Comparison of ENCODE assay signal across 17 mouse cellular contexts in genomic region chr1:89935493-89936348, GRCm38 (mm10). TPM values are rescaled to one million over a fixed set of nuclear protein-coding genes. Genes with fewer than 3 reads are reported as not detected.
DNase-seq lines count a peak whose midpoint lies in the region; ATAC-seq and TF ChIP-seq lines count a peak whose summit lies in the region.
"Had no signal": no experiment of that assay in that cellular context is flagged by ENCODE, and none has a peak within 500 bp of the region (broad histone marks: within the 10 kb centered on the region; RNA-seq: fewer than 3 reads in every experiment).

No protein-coding gene starts in this region.

- no peak overlapping the region for H3K4me2 ChIP-seq in forebrain, embryonic 12.5 days
- 0 out of 2 replicates have a peak overlapping the region, but pooled peaks have one; percentile 23 for H3K4me2 ChIP-seq in hindbrain, postnatal 0 days (ENCODE audit: low read depth, low read length)
- peak overlapping the region; percentile 51 for H3K4me2 ChIP-seq in neural tube, embryonic 12.5 days (replicated peaks)
- H3K4me2 ChIP-seq: liver, embryonic 13.5 days had no signal

- H3K27me3 ChIP-seq in forebrain, embryonic 10.5 days (ENCODE audit: poor library complexity, severe bottlenecking) = peaks cover 100% of the 10 kb centered on the region
- H3K27me3 ChIP-seq in forebrain, embryonic 12.5 days = peaks cover 94% of the 10 kb centered on the region
- peaks cover 100% of the 10 kb centered on the region for H3K27me3 ChIP-seq in embryonic facial prominence, embryonic 10.5 days (replicated peaks; ENCODE audit: low read depth, poor library complexity, severe bottlenecking)
- peaks cover 81% of the 10 kb centered on the region for H3K27me3 ChIP-seq in hindbrain, postnatal 0 days (ENCODE audit: insufficient read depth, low read length)
- peaks cover 68% of the 10 kb centered on the region for H3K27me3 ChIP-seq in neural tube, embryonic 12.5 days (replicated peaks)

- no peak for ATAC-seq in forebrain, embryonic 12.5 days (ENCODE audit: low FRiP score)
- ATAC-seq in hindbrain, postnatal 0 days = no peak
- ATAC-seq in neural tube, embryonic 12.5 days (ENCODE audit: low FRiP score, low read depth) = no peak
- ATAC-seq: Patski had no signal

- WGBS in forebrain, embryonic 10.5 days = 1% methylated on average over 29 of the region's 29 CpGs
- WGBS in forebrain, embryonic 12.5 days = under 1% methylated on average over 29 of the region's 29 CpGs
- WGBS in embryonic facial prominence, embryonic 10.5 days = under 1% methylated on average over 29 of the region's 29 CpGs
- WGBS in hindbrain, postnatal 0 days = 5% methylated on average over 29 of the region's 29 CpGs
- WGBS in neural tube, embryonic 12.5 days = 1% methylated on average over 29 of the region's 29 CpGs

- H3K9me3 ChIP-seq in forebrain, embryonic 10.5 days = no peaks in the 10 kb centered on the region
- H3K9me3 ChIP-seq in forebrain, embryonic 12.5 days = no peaks in the 10 kb centered on the region
- H3K9me3 ChIP-seq in embryonic facial prominence, embryonic 10.5 days = no peaks in the 10 kb centered on the region
- no peaks in the 10 kb centered on the region for H3K9me3 ChIP-seq in hindbrain, postnatal 0 days (ENCODE audit: low read length)
- no peaks in the 10 kb centered on the region for H3K9me3 ChIP-seq in neural tube, embryonic 12.5 days
- H3K9me3 ChIP-seq: liver, embryonic 13.5 days had no signal

- H3K36me3 ChIP-seq in forebrain, embryonic 10.5 days (replicated peaks) = no peaks in the 10 kb centered on the region
- no peaks in the 10 kb centered on the region for H3K36me3 ChIP-seq in forebrain, embryonic 12.5 days (replicated peaks)
- no peaks in the 10 kb centered on the region for H3K36me3 ChIP-seq in embryonic facial prominence, embryonic 10.5 days (replicated peaks)
- no peaks in the 10 kb centered on the region for H3K36me3 ChIP-seq in hindbrain, postnatal 0 days (ENCODE audit: insufficient read depth, low read length)
- no peaks in the 10 kb centered on the region for H3K36me3 ChIP-seq in neural tube, embryonic 12.5 days
- H3K36me3 ChIP-seq: liver, embryonic 13.5 days had no signal

- peaks cover 63% of the 10 kb centered on the region for H3K4me1 ChIP-seq in forebrain, embryonic 10.5 days
- H3K4me1 ChIP-seq in forebrain, embryonic 12.5 days = peaks cover 48% of the 10 kb centered on the region
- peaks cover 60% of the 10 kb centered on the region for H3K4me1 ChIP-seq in embryonic facial prominence, embryonic 10.5 days
- 0 out of 2 replicates have a peak, but pooled peaks cover 6% of the 10 kb centered on the region for H3K4me1 ChIP-seq in hindbrain, postnatal 0 days (ENCODE audit: insufficient read depth, low read length)
- peaks cover 42% of the 10 kb centered on the region for H3K4me1 ChIP-seq in neural tube, embryonic 12.5 days

- peak overlapping the region; percentile 23; the same call in 1 of the 2 replicates for H3K4me3 ChIP-seq in forebrain, embryonic 10.5 days
- H3K4me3 ChIP-seq in forebrain, embryonic 12.5 days (replicated peaks) = no peak overlapping the region
- peak overlapping the region; percentile 25 for H3K4me3 ChIP-seq in embryonic facial prominence, embryonic 10.5 days
- H3K4me3 ChIP-seq in hindbrain, postnatal 0 days (ENCODE audit: low read length) = no peak overlapping the region
- H3K4me3 ChIP-seq in neural tube, embryonic 12.5 days = no peak overlapping the region
- H3K4me3 ChIP-seq: liver, embryonic 13.5 days had no signal

- H3K27ac ChIP-seq in forebrain, embryonic 10.5 days = no peak overlapping the region
- H3K27ac ChIP-seq in forebrain, embryonic 12.5 days = no peak overlapping the region
- no peak overlapping the region; the same call in 1 of the 2 replicates for H3K27ac ChIP-seq in embryonic facial prominence, embryonic 10.5 days (replicated peaks)
- H3K27ac ChIP-seq in hindbrain, postnatal 0 days = no peak overlapping the region
- H3K27ac ChIP-seq in neural tube, embryonic 12.5 days = no peak overlapping the region
- H3K27ac ChIP-seq: liver, embryonic 13.5 days had no signal

- TF ChIP-seq CTCF in hindbrain, postnatal 0 days (IDR thresholded peaks at IDR 0.05; ENCODE audit: low read depth) = no peak

- no peak overlapping the region for H3K9ac ChIP-seq in forebrain, embryonic 12.5 days
- H3K9ac ChIP-seq in hindbrain, postnatal 0 days (replicated peaks; ENCODE audit: low read length) = no peak overlapping the region
- H3K9ac ChIP-seq in neural tube, embryonic 12.5 days = no peak overlapping the region
- H3K9ac ChIP-seq: liver, embryonic 13.5 days had no signal

- peak; percentile 41 for DNase-seq in forebrain, embryonic 10.5 days (ENCODE audit: extremely low spot score, low spot score)
- peak; percentile 42 for DNase-seq in embryonic facial prominence, embryonic 10.5 days (ENCODE audit: low spot score)
- peak; percentile 10 for DNase-seq in hindbrain, postnatal 0 days (ENCODE audit: low spot score)
- DNase-seq in adrenal gland, adult 2 months = no peak
- no peak for DNase-seq in cerebellum, adult 9-10 months
- DNase-seq in frontal cortex, postnatal 25 days (ENCODE audit: low spot score in 2 of 2) = no peak
- DNase-seq: cerebellum, adult 11-12 months; left cerebral cortex, postnatal 4 days; liver, embryonic 13.5 days; thymus, postnatal 36 days had no signal

RNA-seq across cellular contexts. Expression of gene Gbx2, which starts 4.7 kb away (rescaled TPM):
- polyA plus RNA-seq in forebrain, embryonic 10.5 days (2016; fragmentation: Nextera tagmentation; extraction: Ambion mirVana) = 1.2 and 1.5 TPM in 2 replicates
- polyA plus RNA-seq in forebrain, embryonic 12.5 days (2016; fragmentation: Nextera tagmentation; extraction: Ambion mirVana) = 26.9 and 28.0 TPM in 2 replicates
- 8.7 and 11.1 TPM in 2 replicates for polyA plus RNA-seq in embryonic facial prominence, embryonic 10.5 days (2016; fragmentation: Nextera tagmentation; extraction: Ambion mirVana)
- total RNA-seq in hindbrain, postnatal 0 days (2014; rRNA removed) = 22.1 and 27.7 TPM in 2 replicates
- polyA plus RNA-seq in hindbrain, postnatal 0 days (2015; fragmentation: Nextera tagmentation; extraction: Ambion mirVana) = 25.6 and 26.9 TPM in 2 replicates
- polyA plus RNA-seq in neural tube, embryonic 12.5 days (2016; fragmentation: Nextera tagmentation; extraction: Ambion mirVana) = 78.5 and 91.6 TPM in 2 replicates
- total RNA-seq in adrenal gland, adult 2 months (2021) = not detected
- 0.10 TPM in 1 of 2 replicates, not detected in the other for polyA plus RNA-seq in adrenal gland, adult 2 months (2012; rRNA removed)
- total RNA-seq: adrenal gland, adult 18-20 months had no signal
- polyA plus RNA-seq: heart, embryonic 16.5 days; lung, embryonic 16.5 days; testis, adult 2 months had no signal

Comparison
In these comparisons a context has a peak if more than half of its experiments do, and no peak if none do; other contexts are left out.
1. H3K4me3 ChIP-seq: peak in forebrain, embryonic 10.5 days (single experiment) and embryonic facial prominence, embryonic 10.5 days (single experiment); none in forebrain, embryonic 12.5 days (single experiment), hindbrain, postnatal 0 days (single experiment) and neural tube, embryonic 12.5 days (single experiment).
2. DNase-seq: peak in forebrain, embryonic 10.5 days (single experiment), embryonic facial prominence, embryonic 10.5 days (single experiment) and hindbrain, postnatal 0 days (single experiment); none in adrenal gland, adult 2 months (single experiment), cerebellum, adult 9-10 months (single experiment) and frontal cortex, postnatal 25 days (0 of 2).